Mouse (Mus musculus) CD4-positive naive resting alpha-beta T cell, adult 76 days (primary cell): ENCODE results near the gene Lrg1. TPM values are rescaled to one million over a fixed set of nuclear protein-coding genes. Genes with fewer than 3 reads are reported as not detected.

Source experiments
- total RNA-seq: library from RNA; stranded (reverse); gene quantifications from one replicate; pipeline ENCODE4 v1.2.4, GENCODE M21; 2023

Gene Lrg1
- not detected for total RNA-seq

GRCm38 (mm10) chr17:56121826-56122225 is at the start of gene Lrg1:
TSS of gene Lrg1 (minus strand) at chr17:56122001.

DNA sequence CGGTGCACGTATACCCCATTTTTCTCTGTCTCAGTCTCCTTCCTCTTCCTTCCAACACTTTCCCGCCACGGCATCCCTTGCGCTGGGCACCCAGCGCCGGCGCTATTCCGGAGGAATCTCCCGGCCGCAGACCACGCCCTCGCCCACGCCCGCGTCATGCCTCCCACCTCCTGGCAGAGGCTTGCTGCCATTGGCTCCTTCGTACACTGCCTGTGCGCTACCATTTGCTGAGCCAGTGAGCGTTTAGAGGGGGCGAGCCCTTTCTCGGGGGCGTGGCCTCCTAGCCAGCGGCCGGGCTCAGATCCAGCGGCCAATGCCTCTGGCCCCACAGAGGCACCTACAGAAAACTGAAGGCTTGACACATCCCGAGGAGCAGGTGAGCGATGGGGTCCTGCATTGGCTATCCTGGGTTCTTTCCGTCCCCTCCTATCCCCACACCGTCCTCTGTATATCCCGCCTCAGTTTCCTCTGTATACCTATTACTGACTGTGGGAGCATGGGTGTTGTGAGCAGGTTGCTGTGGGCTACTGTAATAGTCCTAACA is 40.5 kb upstream of the Lrg1 start, which contains the start of gene Tnfaip8l1:
Tnfaip8l1 (plus strand) TSS at position 247 of the 544 bp plus-strand sequence.

GRCm38 (mm10) chr17:56139858-56140595 is 18.2 kb upstream of the Lrg1 start, which contains the start of gene Sema6b:
TSS of gene Sema6b (minus strand) at chr17:56140343.

GRCm38 (mm10) chr17:56117251-56117710 is 4.5 kb downstream of the Lrg1 start, which contains the start of gene Plin5:
TSS of gene Plin5 (minus strand) at chr17:56117596.

DNA sequence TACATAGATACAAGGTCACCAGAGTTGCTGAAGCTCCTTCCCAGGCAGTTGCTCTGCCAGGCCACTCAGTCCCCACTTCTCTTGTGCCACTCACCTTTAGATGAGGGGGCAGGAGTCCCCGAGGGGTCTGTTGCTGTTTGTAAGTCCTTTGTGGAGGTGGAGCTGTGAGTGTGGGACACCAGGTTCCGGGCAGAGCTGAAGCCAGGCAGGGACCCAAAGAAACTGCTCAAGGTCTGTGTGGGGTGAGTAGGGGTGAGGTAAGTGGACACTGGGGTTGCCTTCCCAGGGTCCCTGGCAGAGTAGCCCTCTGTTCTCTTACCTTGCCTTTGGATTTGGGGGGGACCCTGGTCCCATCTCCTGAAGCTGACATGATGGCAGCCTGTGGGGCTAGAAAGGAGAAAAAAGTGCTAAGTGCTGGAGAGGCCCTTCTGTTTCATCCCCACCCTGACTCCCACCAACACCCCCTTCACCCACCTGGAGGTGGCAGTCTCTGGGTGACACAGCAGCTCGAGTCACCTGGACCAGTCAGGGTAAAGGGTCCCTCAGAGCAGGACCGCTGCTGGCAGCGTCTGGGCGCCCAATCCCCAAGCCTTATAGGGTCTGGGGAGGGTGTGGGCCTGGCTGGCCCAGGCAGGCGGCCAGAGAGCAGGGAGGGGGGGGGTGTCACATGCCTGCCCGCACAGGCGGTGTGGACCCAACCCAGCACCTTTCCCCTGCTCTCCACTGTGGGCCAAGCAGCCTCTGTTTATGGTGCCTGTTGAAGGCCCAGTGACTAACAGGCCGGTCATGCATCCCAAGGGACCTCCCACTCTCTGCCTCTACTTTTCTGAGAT is 12.4 kb downstream of the Lrg1 start, which contains the start of gene Plin4:
Plin4 (minus strand) TSS at position 585 of the 833 bp plus-strand sequence.

GRCm38 (mm10) chr17:56078880-56079795 is 42.7 kb downstream of the Lrg1 start, which contains the start of gene Hdgfl2:
TSS of gene Hdgfl2 (plus strand) at chr17:56079634.

DNA sequence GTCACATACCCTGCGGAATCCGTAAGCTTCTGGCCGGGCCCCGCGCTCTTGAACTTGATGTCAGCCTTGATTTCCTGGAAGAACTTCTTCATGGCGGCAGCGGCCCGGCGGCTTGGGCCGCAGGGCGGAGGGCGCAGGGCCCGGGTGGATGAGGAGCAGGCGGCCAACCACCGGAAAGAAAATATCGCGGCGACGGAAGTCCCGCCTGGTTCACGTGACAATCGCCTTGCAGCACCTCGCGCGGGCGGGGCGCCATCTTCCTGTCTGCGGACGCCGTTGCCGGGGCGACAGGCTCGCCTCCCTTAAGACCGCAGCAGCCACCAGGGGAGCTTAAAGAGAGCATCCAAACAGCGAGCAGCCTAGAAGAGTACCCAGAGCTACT is 47.0 kb downstream of the Lrg1 start, which contains the start of gene Ubxn6:
Ubxn6 (minus strand) TSS at position 202 of the 382 bp plus-strand sequence.

Other genes starting within 250 kb of the Lrg1 start
- 17.6 TPM for gene Zfp119a, start 243.1 kb downstream of the Lrg1 start, total RNA-seq
- 29.9 TPM for gene Zfp959, start 229.9 kb downstream of the Lrg1 start, total RNA-seq
- gene Zfp119b, start 172.5 kb downstream of the Lrg1 start, total RNA-seq: 5.0 TPM
- gene Ebi3, start 169.4 kb downstream of the Lrg1 start, total RNA-seq: 2.3 TPM
- gene Yju2, start 162.9 kb downstream of the Lrg1 start, total RNA-seq: 51.7 TPM
- 2.5 TPM for gene Shd, start 151.5 kb downstream of the Lrg1 start, total RNA-seq
- gene Fsd1, start 135.5 kb downstream of the Lrg1 start, total RNA-seq: not detected
- 0.88 TPM for gene Stap2, start 116.4 kb downstream of the Lrg1 start, total RNA-seq
- gene Mpnd, start 116.3 kb downstream of the Lrg1 start, total RNA-seq: 56.3 TPM
- gene Sh3gl1, start 85.4 kb downstream of the Lrg1 start, total RNA-seq: 106 TPM
- gene Chaf1a, start 81.6 kb downstream of the Lrg1 start, total RNA-seq: 1.3 TPM
- 73.3 TPM for gene Ubxn6, start 47.0 kb downstream of the Lrg1 start, total RNA-seq
- gene Hdgfl2, start 42.4 kb downstream of the Lrg1 start, total RNA-seq: 96.3 TPM
- not detected for gene Plin4, start 12.2 kb downstream of the Lrg1 start, total RNA-seq
- not detected for gene Plin5, start 4.4 kb downstream of the Lrg1 start, total RNA-seq
- gene Sema6b, start 18.3 kb upstream of the Lrg1 start, total RNA-seq: 0.15 TPM
- gene Tnfaip8l1, start 40.5 kb upstream of the Lrg1 start, total RNA-seq: 10.3 TPM
- gene Mydgf, start 61.9 kb upstream of the Lrg1 start, total RNA-seq: 41.8 TPM
- 44.0 TPM for gene Dpp9, start 96.9 kb upstream of the Lrg1 start, total RNA-seq
- gene Fem1a, start 134.8 kb upstream of the Lrg1 start, total RNA-seq: 20.8 TPM
- gene Ticam1, start 154.8 kb upstream of the Lrg1 start, total RNA-seq: 8.2 TPM
- gene Plin3, start 170.9 kb upstream of the Lrg1 start, total RNA-seq: 12.2 TPM
- gene Arrdc5, start 178.3 kb upstream of the Lrg1 start, total RNA-seq: not detected
- 5.3 TPM for gene Uhrf1, start 181.3 kb upstream of the Lrg1 start, total RNA-seq
- gene Kdm4b, start 204.1 kb upstream of the Lrg1 start, total RNA-seq: 69.8 TPM